Mouse (Mus musculus) frontal cortex, postnatal 25 days (tissue): ENCODE measurements at regions not wholly inside any gene's neighbourhood (a gene's known extent, or its start where the extent isn't known, plus 50 kb on each side); places are given as distances from the start of the nearest gene placed in this dataset.

Experiments used
- DNase-seq, 2 experiments: peaks; one replicate each; pipeline ENCODE4 v3.0.0; 2022; ENCODE audit warnings: low spot score in 2 of 2

DNA sequence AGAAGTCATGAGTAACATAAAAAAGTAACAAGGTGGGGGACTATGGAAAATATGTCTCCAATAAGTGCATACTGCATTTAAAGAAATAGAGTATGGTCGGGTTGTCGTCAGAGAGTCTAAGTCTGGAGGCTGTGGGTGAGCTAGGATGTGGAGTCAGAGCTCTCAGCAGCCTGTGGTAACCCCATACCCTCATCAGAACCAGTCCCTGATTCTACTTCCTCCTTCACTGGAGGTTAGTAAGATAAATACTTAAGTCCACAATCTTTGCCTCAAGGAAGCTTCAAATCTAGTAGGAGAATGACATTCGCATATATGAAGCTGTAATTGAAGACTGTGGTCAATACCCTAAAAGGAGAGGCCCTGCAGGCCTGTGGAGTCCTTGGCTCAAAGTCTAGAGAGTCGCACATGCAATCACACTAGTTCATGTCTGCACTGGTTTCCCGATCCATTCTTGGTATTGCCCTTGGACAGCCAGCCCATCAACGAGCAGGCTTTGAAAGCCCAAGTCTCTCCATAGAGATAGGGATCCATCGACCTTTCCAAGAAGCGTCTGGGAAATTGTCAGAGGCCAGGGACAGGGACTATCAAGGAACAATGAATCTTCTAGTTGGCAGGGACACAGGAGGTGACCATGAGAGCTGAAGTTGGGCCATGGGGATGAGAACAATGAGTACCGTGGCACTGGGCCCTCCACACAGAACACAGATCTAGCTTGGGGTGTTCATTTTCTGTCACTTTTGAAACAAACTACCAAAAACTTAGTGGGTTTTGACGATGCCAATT lies 200.3 kb downstream of the Zfp36l1 start:
- DNase-seq = no peak

DNA sequence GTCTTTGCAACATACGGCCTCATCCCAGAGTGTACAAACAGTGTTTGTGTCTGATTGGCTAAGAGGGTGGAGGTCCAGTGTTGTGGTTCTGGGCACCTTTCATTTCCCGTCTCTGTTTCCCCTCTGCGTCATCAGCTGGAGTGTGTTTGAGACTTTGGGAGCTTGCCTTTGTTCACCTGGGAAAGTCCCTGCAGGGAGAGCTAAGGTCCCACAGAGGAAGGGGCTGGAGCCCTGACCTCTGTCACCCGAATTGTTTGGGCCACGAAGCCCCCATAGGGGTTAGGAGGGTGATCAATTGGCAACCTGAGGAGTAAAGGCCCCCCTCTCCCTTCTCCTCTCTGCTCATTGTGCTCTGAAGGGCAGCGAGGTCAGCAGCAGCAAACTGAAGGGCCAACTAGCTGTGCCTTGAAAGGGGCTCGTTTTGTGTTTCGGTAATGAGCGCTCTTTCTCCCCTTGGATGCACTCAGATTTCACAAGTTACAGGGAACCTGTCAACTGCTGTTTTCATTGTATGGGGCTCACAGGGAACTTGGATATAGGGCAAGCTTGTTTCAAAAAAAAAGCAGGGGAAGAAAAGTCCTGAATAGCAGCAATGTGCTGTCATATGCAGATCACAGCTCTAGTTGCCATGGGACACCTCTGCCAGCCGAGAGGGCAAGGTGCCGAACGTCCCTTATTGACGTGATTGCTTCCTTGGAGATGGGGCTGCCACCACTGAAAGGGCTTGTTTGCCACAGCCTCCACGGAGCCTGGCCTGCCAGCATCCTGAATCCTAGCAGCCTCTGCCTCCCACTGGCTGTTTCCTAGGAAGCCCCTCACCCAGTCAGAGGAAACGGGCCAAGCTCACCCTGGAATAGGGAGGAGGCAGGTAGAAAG lies 201.7 kb downstream of the Zfp36l1 start:
- no peak for DNase-seq

DNA sequence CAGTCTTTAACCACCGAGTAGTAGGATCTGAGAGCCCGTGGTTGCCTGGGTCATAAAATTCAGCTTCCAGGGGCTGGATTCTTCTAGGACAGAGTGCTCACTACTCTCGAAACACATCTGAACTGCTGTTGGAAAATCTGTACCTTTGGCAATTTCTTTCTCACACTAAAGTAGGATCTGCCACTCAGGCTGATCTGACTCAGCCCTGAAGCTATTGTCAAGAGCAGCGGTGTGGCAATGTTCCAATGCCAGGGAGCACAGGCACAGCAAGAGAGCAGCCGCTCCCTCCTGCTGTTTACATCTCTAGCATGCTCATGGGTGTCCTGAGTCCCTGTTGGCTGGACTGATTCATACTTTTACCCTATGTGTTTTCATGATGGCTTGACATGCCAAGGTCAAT lies 205.2 kb downstream of the Zfp36l1 start:
- no peak for DNase-seq

DNA sequence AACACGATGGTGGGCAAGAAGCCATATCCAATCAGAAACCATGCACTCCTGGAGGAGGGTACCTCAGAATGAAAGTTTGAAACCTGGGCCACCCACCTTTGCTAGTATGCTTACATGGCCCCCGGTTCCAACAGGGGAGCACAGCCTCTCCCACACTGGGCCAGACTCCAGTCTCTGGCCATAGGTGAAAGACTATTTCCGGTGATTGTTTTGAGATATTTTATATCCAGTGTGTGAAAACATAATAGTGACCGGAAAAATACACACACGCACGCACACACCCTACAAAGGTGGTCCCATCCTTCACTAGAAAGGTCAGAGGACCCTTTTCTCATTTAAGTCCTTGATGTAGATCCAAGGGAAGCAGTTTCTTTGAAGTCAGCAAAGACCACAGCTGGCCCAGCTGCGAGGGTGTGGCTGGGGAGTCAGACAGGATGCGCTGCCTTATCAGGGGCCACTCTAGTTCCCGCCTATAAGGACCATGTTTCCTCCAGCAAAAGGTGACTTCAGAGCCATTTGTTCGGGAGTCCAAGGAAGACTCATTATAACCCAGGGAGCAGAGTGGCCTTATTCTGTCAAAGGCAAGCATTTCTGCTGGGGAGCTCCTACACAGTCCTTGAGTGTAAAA lies 206.0 kb downstream of the Zfp36l1 start:
- no peak for DNase-seq

DNA sequence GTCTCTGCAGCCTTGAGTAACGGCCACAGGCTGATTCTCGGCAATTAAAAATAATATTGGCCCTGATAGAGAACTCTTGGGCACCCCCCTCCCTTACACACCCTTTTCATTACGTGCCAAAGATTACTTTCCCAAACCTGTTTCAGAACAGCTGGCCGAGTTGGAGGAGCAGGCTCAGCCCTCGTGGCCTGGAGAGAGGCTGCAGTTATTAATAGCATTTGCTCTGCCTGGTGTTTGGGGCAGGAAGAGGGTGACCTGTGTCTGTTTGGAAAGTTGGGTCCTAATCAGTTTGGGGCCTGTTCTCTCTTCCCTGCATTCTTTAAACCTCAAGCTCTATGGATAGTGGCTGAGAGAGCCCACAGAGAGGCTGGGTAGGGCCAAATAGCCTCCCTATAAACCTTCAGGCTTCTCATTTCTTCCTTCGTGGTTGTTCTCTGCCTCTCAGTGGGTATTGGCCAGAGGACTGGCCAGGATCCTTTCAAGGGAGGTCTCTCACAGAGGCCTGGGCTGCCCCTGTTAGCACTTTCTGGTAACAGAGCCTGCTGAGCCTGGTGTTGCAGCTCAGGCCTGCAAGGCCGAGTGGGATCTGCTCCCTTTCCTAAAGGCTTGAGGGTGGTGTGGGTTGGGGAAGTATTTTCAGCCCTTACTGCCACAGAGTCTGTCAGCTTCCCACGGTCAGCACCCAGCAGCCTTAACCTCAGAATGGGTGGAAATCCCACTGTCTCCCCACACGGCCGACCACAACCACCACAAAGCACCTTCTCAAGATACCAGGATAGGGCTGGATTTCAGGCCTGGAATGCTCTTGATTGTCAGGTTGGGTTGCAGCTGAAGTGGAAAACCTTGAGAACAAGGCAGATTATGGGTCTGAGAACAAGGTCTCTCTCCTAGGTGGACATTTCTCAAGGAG lies 206.7 kb downstream of the Zfp36l1 start:
- no peak for DNase-seq

DNA sequence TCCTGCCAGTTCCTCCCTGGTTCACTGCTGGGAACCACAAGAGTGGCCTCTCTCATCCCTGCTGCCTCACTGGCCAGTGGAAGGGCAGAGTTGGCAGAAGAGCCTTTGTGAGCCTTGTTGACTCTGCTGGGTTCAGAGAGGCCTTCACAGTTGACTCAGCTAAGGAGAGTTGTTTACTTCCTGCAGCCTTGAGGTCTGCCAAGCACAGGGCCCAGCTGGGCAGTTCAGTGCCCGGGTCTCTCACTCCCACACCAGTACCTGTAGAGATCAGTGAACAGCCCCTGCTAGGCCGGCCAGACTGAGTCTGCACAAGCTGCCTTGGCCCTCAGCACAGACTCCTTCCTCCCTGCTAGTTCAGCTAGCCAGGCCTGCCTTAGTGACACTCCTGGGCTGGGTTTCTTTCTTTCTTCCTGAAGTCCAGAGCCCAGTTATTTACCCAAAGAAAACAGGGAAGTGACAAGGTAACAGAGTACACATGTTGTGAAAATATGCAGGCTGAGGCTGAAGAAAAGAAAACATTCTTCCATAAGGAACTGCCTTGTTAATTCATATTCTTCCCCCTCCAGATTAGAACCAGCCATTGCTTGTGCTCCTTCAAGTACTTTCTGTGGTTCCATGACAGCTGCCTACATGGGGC lies 207.8 kb downstream of the Zfp36l1 start:
- DNase-seq = no peak

DNA sequence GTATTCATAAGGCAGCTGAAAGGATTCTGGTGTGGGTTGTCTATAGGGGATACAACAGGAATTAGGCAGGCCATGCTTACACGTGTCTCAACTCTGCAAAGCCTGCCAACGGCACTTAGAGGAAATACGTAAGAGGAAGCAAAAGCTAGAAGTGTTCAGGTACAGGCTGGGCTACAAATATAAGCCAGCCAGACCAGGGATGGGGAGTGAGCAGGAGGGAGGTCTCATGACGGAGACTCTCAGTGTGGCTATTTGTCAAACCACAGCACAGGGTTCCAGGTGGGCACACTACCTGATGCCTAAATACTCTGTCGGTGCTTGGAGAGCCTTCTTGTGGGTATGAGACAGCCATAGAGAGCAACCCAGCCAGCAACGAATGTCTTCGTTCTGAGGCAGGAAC lies 210.1 kb downstream of the Zfp36l1 start:
- DNase-seq = no peak

DNA sequence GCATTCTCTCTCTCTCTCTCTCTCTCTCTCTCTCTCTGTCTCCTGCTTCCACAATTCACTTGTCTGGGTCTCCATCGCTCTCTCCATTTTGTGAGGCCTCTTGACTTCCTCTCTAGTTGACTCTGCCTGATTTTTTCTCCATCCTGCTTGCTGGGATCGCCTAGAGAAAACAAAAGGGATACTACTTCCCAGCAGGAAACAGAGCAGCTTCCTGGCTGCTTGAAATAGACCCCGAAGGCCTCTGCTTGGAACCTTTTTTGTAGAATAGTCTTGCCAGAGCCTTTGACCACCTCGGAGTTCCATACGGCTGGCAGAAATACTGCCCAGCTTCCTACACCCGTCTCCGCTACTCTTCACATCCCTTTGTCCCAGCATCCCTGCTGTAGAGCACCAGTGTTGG lies 210.7 kb downstream of the Zfp36l1 start:
- DNase-seq = no peak

DNA sequence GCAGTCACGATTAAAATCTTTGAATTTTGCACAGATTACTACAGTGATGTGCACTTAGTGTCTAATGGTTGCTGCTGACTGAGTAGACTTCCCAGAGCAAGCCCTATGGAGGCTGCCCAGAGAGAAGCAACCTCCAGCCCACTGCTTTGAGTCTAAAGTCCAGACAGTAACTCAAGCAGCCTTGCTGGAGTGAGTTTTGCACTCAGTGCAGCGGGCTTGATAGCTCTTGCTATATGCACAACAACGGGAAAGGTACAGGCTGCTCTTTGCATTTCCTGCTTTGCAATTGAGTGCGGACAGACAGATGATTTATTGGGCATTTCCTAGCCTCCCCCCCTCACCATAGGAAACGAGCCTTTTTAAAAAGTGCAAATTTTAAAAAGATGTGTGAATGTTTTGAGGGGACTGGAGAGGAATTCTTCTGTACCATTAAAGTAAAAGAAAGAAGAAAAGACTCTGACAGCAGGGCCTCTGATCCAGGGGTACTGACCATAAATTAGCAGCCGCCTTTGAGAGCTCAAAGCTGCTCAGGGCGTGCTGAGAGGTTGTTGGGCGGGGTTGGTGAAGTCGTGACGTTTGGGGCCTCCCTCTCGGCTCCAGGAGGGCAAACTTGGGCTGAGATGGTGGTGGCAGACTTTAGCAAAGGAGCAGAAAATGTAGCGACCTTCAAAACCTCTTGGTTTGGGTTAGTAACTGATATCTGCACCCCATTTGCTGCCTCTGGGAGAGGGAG lies 214.4 kb downstream of the Zfp36l1 start:
- DNase-seq = no peak

DNA sequence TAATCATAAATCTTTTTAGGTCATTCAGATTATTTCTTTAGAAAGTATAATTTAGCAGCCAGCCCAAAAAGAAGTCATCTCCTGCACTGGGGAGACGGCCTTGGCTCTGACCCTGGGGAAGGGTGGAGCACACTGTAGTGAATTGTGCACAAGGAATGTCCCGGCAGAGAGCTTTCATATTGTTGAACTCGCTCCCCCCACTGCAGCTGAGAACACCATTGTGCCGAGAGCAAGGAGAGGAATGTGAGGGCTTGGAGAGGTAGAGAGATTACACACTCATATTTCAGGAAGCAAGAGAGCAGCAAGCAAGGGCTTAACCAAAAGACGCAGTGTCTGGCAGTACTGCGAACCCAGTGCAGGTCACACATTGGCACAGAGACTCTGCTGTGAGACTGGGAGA lies 216.8 kb downstream of the Zfp36l1 start:
- no peak for DNase-seq

DNA sequence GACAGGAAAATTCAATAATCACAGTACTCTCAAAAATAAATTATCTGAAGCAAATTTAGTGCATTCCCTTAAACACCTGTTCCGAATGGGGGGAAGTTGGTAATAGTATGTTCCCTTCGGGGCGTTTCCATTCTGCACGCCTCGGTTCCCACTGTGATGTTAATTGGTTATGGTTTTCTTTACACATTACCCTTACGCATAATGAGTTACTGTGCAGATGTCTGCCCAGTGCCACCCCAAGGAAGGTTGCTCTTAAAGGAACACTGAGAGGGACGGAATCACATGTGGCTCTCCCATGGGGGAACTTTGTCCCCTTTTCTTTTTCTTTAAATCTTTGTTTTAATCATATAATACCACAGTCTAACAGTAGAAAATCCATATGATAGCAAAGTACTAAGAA lies 217.5 kb downstream of the Zfp36l1 start:
- no peak for DNase-seq

DNA sequence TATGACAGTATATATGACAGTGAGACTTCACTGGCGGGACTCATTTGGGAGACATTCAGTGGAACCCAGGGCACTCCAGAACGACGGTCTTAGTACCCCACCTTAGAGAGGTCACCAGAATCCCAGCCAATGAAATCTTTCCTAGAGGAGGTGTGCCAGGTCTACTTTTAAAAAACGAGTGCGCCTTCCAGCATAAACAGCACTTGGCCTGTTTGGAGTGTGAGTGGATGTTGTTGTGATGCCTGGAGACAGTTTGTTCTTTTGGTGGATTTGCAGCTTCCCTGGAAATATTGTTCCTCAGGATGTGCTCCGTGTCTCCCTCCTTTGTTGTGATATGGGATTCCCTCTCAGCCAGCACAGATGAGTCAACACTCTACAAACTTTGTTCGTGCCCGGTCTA lies 219.9 kb downstream of the Zfp36l1 start:
- DNase-seq = no peak

DNA sequence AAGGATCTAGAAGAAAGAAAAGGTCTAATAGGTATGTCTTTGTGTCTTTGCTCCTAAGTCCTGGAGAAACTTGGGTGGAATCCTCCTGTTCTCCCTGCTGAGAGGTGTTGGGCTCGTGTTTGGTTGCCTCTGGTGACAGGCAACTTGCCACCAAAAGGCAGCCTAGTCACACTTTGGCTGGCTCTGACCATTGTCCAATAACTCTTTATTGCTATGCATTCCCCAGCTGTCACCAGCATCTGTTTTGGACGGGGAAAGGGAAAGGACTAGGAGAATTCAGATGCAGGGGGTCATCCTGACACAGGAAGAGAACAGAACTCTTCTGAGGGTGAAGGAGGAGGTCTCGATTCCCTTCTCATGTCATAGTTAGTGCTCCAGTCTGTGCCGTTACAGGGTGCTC lies 220.9 kb downstream of the Zfp36l1 start:
- DNase-seq = no peak

DNA sequence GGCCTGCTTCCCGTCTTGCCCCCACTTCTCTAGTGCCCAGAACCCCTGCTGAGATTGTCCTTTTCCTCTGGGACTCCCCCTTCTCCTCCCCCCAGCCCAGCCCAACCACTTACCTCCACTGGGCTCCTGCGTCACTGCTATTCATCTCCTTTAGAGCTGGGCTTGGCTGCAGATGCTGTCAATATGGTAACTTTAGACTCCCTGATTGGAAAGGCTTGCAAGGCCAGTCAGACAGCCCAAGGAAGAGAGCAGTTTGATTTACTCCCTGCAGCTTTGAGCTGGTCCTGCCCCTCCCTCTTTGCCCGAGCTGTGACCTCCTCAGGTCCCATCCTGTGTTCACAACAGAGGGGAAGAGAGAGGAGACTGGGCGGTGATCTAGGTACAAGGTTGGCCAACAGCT lies 221.9 kb downstream of the Zfp36l1 start:
- DNase-seq = no peak

DNA sequence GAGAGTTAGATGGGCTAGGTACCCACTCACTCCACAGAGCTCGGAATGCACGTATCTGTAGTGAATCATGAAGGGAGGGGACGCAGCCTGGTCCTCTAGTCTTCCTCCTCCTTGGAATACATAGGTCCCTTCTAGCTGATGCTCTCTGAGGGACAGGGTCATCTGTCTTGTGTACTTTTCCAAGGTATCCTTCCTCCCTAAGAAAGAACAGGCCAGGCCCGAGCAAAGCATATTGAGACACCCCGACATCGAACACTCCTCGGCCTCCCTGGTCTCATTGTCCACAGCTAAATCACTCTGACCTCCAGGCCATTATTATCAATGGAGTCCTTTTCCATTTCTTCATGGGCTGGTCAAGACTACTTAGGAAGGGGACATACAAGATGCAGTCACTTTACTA lies 222.5 kb downstream of the Zfp36l1 start:
- no peak for DNase-seq

DNA sequence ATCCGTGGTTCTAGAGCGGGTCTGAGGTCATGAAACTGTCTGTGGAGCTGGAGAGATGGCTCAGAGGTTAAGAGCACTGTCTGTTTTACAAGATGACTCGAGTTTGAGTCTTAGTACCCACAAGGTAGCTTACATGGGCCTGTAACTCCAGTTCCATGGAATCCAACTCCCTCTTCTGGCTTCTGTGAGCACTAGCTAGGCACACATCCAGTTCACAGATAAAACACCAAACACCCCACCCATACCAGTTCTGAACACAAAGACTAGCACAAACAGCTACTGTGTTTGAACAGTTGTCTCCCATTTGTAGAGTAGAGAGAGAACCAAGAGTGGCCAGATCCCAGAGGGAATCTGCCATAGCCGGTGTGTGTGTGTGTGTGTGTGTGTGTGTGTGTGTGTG lies 224.0 kb downstream of the Zfp36l1 start:
- no peak for DNase-seq

DNA sequence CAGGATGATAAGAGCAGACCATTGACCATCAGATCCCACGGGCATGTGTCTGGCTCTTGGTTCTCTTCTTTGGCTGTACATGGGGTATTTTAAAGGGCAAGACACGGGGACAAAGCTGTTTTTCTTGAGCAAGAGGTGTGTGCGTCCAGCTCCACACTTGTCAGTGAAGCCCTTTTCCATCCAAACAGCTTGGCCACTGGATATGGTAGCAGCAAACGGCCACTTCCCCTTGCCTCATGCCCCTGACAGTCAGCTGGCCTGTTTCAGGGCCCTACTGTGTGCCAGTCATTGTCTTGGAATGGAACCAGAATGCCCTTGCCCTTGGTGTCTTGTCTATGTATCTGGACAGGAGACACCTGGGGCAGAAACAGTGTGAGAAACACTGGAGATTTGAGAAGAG lies 224.7 kb downstream of the Zfp36l1 start:
- DNase-seq = no peak

DNA sequence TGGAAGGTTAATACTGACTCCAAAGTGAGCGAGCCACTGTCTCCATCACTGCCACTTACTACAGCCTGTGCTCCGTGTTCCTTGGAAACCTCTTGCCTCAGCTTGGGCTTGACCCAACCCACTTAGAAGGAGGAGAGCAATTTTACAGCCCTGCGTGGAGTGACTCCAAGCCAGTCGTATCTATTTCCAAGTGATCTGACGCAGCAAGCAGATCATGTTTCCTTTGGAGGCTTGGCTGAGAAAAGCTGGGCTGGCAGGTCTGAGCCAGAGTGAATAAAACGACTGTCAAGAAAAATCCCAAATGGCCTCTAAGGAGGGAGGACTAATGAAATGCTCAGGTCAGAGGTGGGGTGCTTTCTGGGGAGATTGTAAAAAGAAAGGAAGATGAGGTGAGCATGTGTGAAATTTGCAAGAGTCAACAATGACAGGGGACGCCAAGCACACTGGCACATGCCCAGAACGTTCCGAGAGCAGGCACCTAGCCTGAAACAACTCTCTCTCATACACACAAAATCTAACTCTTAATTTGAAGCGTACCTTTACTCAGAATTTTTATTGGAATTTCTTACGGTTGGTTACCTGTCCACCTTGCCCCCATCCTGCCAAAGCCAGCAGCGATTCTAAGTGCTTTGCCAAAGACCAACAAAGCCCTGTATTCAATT lies 225.5 kb downstream of the Zfp36l1 start:
- no peak for DNase-seq

DNA sequence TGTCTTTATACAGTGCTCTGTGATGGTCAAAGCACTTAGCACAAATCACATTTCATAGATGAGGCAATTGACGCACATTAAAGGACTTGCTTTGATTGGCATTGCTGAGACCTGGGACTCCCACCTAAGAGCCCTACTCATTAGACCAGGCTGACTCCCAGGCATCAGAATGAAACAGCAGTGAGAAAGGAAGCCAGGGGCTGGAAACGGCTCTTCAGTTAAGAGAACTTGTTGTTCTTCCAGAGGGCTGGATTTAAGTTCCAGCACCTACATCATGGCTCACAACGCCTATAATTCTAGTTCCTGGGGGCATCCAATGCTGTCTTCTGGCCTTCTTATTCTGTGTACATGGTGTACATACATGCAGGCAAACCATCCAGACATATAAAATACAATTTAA lies 226.3 kb downstream of the Zfp36l1 start:
- DNase-seq = no peak

DNA sequence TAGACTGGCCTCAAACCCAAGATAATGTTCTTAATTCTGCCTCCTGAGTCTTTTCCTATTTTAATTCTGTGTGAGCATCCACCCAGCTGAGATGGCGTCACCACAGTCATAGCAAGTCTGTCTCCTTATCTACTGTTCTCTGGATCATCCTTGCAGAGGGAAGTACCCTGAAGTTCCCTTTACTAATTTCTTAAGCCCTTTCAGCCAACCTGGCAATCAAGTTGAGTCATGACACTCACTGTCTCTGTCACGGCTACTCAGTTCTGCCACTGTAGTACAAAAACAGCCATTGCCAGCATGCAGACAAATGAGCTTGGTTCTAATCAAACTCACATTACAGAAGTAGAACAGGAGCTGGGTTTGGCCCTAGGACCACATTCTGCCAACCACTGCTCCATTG lies 227.5 kb downstream of the Zfp36l1 start:
- no peak for DNase-seq
